Mouse (Mus musculus) brain, embryonic 14.5 days (tissue): ENCODE measurements around the gene Itga3.

Experiments used
- CTCF ChIP-seq: fragments of 200-500 bp; IDR thresholded peaks from 2 replicates; pipeline ENCODE4 v1.5.1; 2012; ENCODE audit warnings: inconsistent platforms, mild to moderate bottlenecking, moderate library complexity, borderline replicate concordance; ENCODE audit not compliant: insufficient read depth, insufficient read length; ENCODE audit errors: extremely low read depth
- POLR2A ChIP-seq: fragments of 200-500 bp; IDR thresholded peaks from 2 replicates; pipeline ENCODE4 v1.6.1; 2012; ENCODE audit warnings: mild to moderate bottlenecking, inconsistent platforms, borderline replicate concordance; ENCODE audit not compliant: poor library complexity, insufficient read depth, insufficient read length, severe bottlenecking; ENCODE audit errors: extremely low read depth

DNA sequence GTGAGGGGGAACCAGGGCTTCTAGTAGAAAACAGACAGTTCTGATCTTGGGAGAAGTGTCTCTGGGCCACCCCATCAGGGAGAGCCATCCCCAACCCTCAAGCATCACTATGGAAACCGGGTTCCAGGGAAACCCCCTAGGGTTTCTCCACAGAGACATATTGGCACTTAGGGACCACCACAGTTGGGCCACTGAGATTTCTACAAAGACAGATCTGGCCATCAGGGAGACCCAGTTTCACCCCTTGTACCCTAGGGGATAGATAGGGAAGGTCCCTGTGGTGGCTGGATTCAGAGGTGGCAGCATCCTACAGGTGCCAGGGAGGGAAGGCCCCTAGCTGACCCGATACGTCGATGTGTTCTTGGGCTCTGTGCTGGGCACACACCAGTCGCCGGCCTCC lies 49.8 kb downstream of the Itga3 start:
- TF ChIP-seq CTCF, result no peak
- TF ChIP-seq POLR2A, result no peak
